Mouse (Mus musculus): ENCODE measurements around the gene Ifna6.

GRCm38 (mm10) chr4:88830523-88830922, 3.3 kb downstream of the Ifna6 start:
- peak; percentile 66 for TF ChIP-seq CTCF (IDR thresholded peaks at IDR 0.05; ENCODE audit: low read depth)
- no peak for TF ChIP-seq EP300 (optimal IDR thresholded peaks at IDR 0.05)

Measured in stomach, postnatal 0 days (tissue).